Mouse (Mus musculus) left cerebral cortex, postnatal 10 days (tissue): ENCODE measurements at regions not wholly inside any gene's neighbourhood (a gene's known extent, or its start where the extent isn't known, plus 50 kb on each side); places are given as distances from the start of the nearest gene placed in this dataset.

Source experiments
- DNase-seq, 2 experiments: peaks; one replicate each; pipeline ENCODE4 v3.0.0; 2021 to 2022; ENCODE audit warnings: low spot score in 2 of 2, mixed read lengths in 1 of 2; ENCODE audit errors: extremely low spot score in 1 of 2
- intact Hi-C: fragments of 180-260 bp; cut with DNase I; formaldehyde crosslinking; loops from one replicate; pipeline ENCODE4 v1.15.1; 2025

DNA sequence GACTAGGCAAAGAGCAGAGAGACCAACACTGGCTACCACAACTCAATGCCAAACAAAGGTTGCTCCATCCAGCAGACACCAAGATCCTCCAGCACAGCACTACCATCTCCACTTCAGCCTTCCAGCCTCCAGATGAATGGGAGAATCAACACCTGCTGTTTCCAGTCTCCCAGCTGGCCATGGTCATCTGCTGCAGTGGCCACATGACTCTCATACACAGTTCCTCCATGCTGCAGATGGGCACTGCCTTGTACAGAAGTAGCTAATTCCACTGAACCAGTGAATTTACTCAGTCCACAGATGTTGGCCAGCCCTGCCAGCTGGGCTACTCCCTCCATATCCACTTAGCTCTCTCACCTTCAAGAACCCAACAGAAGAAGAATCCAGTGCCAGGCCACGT lies 63.0 kb upstream of the Vstm5 start:
- intact Hi-C loops, result no loop called here
- DNase-seq, result no peak

DNA sequence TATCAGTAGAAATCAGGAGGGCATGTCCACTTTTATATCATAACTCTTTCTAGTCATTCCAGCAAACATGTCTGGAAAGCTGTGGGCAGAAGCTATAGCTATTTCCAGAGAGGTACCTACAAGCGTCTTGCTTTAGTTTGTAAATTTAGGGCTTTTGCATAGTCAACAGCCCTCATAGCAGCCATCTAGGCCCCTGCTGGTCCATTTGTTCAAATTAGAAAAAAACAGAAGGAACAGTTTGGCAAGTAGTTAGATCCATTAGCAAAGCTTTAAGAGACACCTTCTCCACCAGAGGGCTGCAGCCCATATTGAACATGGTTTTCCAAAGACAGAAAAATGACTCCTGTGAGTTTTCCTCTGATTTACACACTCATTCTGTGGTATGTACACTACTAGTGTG lies 63.4 kb upstream of the Vstm5 start:
- intact Hi-C loops, result no loop called here
- DNase-seq, result no peak

DNA sequence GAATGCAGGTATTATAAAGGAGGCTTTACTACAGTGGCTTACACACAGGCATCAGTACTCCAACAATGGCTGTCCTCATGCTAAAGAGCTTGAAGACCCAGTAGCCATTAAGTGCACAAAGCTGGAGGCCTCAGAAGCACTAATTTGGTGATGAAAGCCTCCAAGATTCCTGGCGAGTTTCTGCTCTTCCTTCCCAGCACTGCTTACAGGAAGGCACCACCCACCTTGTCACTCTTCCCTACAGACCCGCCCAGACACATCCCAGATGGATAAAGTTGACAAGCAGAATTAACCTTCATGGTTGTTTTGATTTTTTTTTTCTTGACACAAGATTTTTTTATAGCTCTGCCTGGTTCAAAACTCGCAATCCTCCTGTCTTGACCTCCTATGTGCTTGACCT lies 59.0 kb upstream of the Hephl1 start:
- intact Hi-C loops, result no loop called here

DNA sequence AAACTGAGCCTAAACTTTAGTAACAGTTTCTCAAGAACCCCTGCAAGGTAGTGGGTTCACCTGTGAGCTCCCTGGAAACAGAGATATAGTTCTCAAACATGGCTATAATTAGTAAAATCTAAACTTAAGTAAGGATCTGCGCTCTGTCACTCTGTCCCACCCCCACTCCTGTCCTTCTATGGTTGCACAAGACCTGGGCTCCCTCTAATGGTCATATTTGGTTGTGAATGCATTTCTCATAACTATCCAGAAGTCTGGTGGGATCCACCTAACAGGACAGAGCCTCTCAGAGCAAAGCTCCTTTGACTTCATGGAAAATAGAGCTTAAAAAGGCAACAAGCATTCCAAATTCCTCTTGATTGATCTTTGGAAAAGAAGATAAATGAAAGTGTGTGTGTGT lies 57.8 kb upstream of the Hephl1 start:
- peak in 1 of 2 experiments; percentile 7 for DNase-seq
- intact Hi-C loops, result loop anchor here (10.0 kb wide), 1 partner anchor 135 kb away; no protein-coding TSS in a partner anchor

More for the DNA sequence above, 59.0 kb upstream of the Hephl1 start:
- no peak for DNase-seq

DNA sequence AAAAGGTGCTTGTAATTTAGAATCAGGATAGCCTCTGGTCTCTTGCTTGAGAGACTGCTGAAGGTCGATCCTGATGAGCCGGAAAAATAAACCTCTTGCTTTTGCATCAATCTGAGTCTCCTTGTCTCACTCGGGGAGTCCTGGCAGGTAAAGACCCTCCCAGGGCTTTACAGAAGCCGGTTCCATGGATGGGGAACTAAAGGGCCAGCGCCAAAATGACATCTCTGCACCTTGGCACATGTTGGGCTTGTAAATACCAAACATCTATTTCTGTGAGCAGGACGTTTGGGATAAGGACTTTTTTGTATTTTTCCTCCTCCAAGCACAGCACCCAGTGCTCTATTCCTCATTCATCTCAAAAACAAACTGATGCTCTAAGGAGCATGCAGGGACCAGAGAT lies 57.1 kb upstream of the Hephl1 start:
- intact Hi-C loops, result loop anchor here (10.0 kb wide), 1 partner anchor 134 kb away; no protein-coding TSS in a partner anchor
- DNase-seq, result no peak

DNA sequence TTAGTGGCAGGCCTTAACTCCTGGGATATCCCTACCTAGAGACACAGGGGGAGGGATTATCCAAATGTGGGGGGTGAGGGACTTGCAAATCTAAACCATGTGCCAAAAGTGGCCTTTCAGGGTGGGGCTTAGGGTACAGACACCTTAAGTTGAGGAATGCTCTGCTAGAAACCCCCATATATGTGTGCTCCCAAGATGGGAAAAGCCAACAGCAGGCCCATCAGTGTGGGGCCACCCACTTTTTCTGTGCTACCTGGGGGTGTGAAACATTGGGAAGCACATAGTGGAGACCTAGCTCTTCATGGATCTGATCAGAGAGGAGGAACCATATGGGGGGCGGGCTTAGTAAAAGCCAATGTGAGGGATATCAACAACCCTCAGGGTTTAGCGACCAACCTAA lies 55.0 kb upstream of the Hephl1 start:
- intact Hi-C loops, result loop anchor here (10.0 kb wide), 1 partner anchor 132 kb away; no protein-coding TSS in a partner anchor

DNA sequence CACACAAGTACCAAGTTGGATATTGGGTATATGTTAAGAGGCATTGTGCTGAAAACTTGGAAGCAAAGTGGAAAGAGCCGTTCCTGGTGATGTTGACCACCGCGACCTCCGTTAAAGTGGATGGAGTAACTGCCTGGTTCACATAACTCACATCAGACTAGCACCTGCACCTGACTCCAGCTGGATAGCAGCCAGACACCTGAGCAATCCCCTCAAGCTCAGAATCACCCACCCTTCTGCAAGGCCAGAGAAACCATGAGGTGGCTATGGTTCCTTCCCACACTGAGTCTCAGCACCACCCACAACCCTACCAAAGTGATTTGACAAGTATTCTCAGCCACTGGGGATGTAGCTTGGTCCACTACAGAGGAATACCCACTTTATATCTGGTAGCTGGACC lies 54.6 kb upstream of the Hephl1 start:
- intact Hi-C loops, result loop anchor here (10.0 kb wide), 1 partner anchor 132 kb away; no protein-coding TSS in a partner anchor
- DNase-seq, result no peak

More for the DNA sequence above, 55.0 kb upstream of the Hephl1 start:
- no peak for DNase-seq
